Mouse (Mus musculus) kidney, adult 9 months (tissue): ENCODE results near the gene Gm5346.
"Not testable (repeated sequence)": the region's sequence is repeated elsewhere in the genome, so short reads cannot be mapped to it uniquely, and the experiment has no call there.

Experiments
- DNase-seq: peaks from one replicate; pipeline ENCODE4 v3.0.0; 2022

Gm5346 gene

DNA sequence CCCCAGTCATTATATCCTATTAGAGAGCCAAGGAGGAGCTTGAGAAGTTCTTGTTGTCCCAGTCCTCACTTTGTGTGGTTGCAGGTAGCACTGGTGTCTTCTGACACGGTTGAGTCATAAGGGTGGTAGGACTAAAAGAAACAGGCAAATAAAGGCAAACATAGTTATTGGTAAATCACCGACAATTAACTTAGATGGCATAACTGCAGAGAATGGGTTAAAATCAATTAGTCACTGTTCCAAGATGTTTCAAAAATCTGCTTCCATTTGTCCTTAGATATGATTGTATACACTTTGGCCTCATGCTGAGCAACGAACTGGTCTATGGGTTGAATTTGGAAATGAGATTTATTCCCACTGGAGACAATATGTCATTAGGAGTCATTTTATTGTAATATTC is at the start of gene Gm5346:
Gene Gm5346, minus strand, starts transcription at position 101 of the 400 bp plus-strand sequence.
- no peak for DNase-seq

DNA sequence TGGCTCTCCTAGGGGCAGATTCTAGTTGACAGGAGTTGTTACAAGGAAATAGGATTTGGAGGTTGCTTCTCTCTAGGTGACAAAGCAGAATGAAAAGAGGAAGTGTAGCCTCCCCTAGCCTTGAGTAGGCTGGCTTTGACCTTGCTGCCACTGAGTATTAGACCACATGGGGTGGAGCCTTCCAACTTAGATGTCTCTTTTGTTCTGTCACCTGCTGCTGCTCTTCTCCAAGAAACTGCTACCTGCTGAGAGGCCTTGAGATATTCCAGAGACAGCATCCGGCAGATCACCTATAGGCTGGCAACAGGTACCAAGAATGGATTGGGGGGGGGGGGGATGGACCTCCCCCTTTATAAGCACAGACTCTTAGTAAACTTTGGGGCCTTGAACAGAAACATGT is 11.0 kb downstream of the Gm5346 start:
- no peak for DNase-seq

DNA sequence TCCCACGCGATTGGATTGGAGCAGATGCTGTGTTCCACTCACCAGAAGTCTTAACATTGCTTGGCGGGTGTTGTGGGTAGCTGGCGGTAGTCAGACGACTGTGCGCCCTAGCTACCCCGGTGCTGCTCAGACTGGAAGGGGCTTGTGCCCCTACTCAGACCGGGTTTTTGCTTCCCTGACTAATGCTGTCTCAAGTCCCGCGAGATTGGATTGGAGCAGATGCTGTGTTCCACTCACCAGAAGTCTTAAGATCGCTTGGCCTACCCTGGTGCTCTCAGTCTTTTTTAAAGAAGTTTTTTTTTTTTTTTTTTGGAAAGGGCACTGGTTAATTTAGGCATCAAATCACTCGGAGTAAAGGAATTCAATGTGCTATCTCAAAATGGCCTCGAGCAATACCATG is 23.4 kb downstream of the Gm5346 start:
- not testable (repeated sequence) for DNase-seq

DNA sequence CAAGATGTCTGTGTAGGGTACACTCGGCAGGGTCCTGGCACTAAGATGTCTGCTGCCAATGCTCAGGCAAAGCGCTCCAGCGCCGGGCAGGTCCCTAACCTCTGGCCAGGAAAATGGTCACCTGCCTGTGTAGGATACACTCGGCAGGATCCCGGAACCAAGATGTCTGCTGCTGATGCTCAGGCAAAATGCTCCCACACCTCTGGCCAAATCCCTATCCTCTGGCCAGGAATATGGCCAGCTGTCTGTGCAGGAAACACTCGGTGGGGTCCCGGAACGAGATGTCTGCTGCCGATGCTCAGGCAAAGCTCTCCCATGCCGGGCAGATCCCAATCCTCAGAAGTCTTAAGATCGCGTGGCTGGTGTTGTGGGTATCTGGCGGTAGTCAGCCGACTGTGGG is 23.9 kb downstream of the Gm5346 start:
- DNase-seq = not testable (repeated sequence)

DNA sequence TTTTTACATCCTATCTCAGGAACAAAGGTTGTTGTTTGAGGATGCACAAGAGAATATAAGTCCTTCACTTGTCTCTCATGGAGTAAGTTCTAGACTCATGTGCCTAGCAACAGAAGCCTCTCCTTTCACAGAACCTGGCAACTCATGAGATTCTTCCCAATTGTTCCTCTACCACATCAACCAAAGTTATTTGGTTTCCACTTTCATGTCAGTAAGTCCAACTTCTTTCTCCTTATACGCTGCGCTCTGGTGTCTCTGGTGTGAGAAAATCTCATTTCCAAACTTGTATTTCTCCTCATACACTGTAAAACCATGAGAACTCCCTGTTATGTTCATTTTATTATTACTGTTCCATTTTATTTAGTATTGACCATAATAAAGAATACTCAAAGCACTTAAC is 50.5 kb downstream of the Gm5346 start, which contains the start of gene Adam26a:
Gene Adam26a, minus strand, starts transcription at position 101 of the 400 bp plus-strand sequence.
- DNase-seq = not testable (repeated sequence)
